Mouse (Mus musculus): ENCODE results near the gene Fsd1l. TPM values are rescaled to one million over a fixed set of nuclear protein-coding genes. Genes with fewer than 3 reads are reported as not detected.
"Not testable (repeated sequence)": the region's sequence is repeated elsewhere in the genome, so short reads cannot be mapped to it uniquely, and the experiment has no call there.

Gene Fsd1l
- polyA plus RNA-seq, 1 experiment from 2014 or later = 10.0 TPM

- H3K9me3 ChIP-seq (replicated peaks; ENCODE audit: control insufficient read depth, low read length) = no peaks in the 10 kb centered on the region
- H3K4me1 ChIP-seq (ENCODE audit: control insufficient read depth, insufficient read depth, low read length) = peaks cover 17% of the 10 kb centered on the region
- ATAC-seq (replicated peaks; ENCODE audit: extremely low read depth, insufficient read depth, low FRiP score) = peak; percentile 92
- no peaks in the 10 kb centered on the region for H3K27me3 ChIP-seq (ENCODE audit: control insufficient read depth, insufficient read depth, low read length)
- peak overlapping the region; percentile 73 for H3K27ac ChIP-seq (ENCODE audit: low read length)
- no peaks in the 10 kb centered on the region for H3K36me3 ChIP-seq (ENCODE audit: control insufficient read depth, insufficient read depth)
- peak overlapping the region; percentile 86 for H3K4me3 ChIP-seq (ENCODE audit: low read length)
- H3K4me2 ChIP-seq (ENCODE audit: low read depth, low read length) = peak overlapping the region; percentile 96
- H3K9ac ChIP-seq (ENCODE audit: low read length) = peak overlapping the region; percentile 91
- WGBS = 4% methylated on average over 58 of the region's 58 CpGs
These were observed 83.0 kb downstream of the Fsd1l start for GRCm38 (mm10) chr4:53714051-53714814.

- Histone ChIP-seq H3K9ac (ENCODE audit: low read length) (no peak overlapping the region), H3K27me3 (ENCODE audit: control insufficient read depth, insufficient read depth, low read length) (no peaks in the 10 kb centered on the region), H3K4me1 (ENCODE audit: control insufficient read depth, insufficient read depth, low read length) (peaks cover 17% of the 10 kb centered on the region), H3K4me3 (ENCODE audit: low read length) (no peak overlapping the region), H3K9me3 (replicated peaks; ENCODE audit: control insufficient read depth, low read length) (no peaks in the 10 kb centered on the region), H3K27ac (ENCODE audit: low read length) (no peak overlapping the region), H3K4me2 (ENCODE audit: low read depth, low read length) (no peak overlapping the region), H3K36me3 (ENCODE audit: control insufficient read depth, insufficient read depth) (no peaks in the 10 kb centered on the region)
- ATAC-seq (replicated peaks; ENCODE audit: extremely low read depth, insufficient read depth, low FRiP score) = no peak
These were observed 84.7 kb downstream of the Fsd1l start for GRCm38 (mm10) chr4:53715977-53716376.

- 54% methylated on average over 4 of the region's 4 CpGs for WGBS
- Histone ChIP-seq H3K9me3 (replicated peaks; ENCODE audit: control insufficient read depth, low read length) (no peaks in the 10 kb centered on the region), H3K27me3 (ENCODE audit: control insufficient read depth, insufficient read depth, low read length) (no peaks in the 10 kb centered on the region), H3K4me2 (ENCODE audit: low read depth, low read length) (no peak overlapping the region), H3K36me3 (ENCODE audit: control insufficient read depth, insufficient read depth) (no peaks in the 10 kb centered on the region), H3K27ac (ENCODE audit: low read length) (0 out of 2 replicates have a peak overlapping the region, but pooled peaks have one; percentile 3), H3K4me1 (ENCODE audit: control insufficient read depth, insufficient read depth, low read length) (peaks cover 17% of the 10 kb centered on the region), H3K9ac (ENCODE audit: low read length) (no peak overlapping the region), H3K4me3 (ENCODE audit: low read length) (no peak overlapping the region)
- ATAC-seq (replicated peaks; ENCODE audit: extremely low read depth, insufficient read depth, low FRiP score) = no peak
These were observed 86.3 kb downstream of the Fsd1l start for GRCm38 (mm10) chr4:53717546-53717945.

GRCm38 (mm10) chr4:53718261-53718660 lies 87.0 kb downstream of the Fsd1l start:
- Histone ChIP-seq H3K36me3 (ENCODE audit: control insufficient read depth, insufficient read depth) (no peaks in the 10 kb centered on the region), H3K27ac (ENCODE audit: low read length) (peak overlapping the region; percentile 44), H3K4me2 (ENCODE audit: low read depth, low read length) (no peak overlapping the region), H3K27me3 (ENCODE audit: control insufficient read depth, insufficient read depth, low read length) (no peaks in the 10 kb centered on the region), H3K9ac (ENCODE audit: low read length) (no peak overlapping the region), H3K4me3 (ENCODE audit: low read length) (no peak overlapping the region), H3K4me1 (ENCODE audit: control insufficient read depth, insufficient read depth, low read length) (peaks cover 17% of the 10 kb centered on the region), H3K9me3 (replicated peaks; ENCODE audit: control insufficient read depth, low read length) (no peaks in the 10 kb centered on the region)
- 60% methylated on average over 5 of the region's 5 CpGs for WGBS
- ATAC-seq (replicated peaks; ENCODE audit: extremely low read depth, insufficient read depth, low FRiP score) = no peak

- WGBS = 91% methylated on average over 4 of the region's 4 CpGs
- no peak for ATAC-seq (replicated peaks; ENCODE audit: extremely low read depth, insufficient read depth, low FRiP score)
- no peaks in the 10 kb centered on the region for H3K9me3 ChIP-seq (replicated peaks; ENCODE audit: control insufficient read depth, low read length)
These were observed 91.2 kb downstream of the Fsd1l start for GRCm38 (mm10) chr4:53722506-53722905.

GRCm38 (mm10) chr4:53726100-53726499 lies 94.8 kb downstream of the Fsd1l start:
- not testable (repeated sequence) for ATAC-seq (replicated peaks; ENCODE audit: extremely low read depth, insufficient read depth, low FRiP score); H3K27me3 ChIP-seq (ENCODE audit: control insufficient read depth, insufficient read depth, low read length); H3K4me2 ChIP-seq (ENCODE audit: low read depth, low read length); H3K4me3 ChIP-seq (ENCODE audit: low read length); H3K4me1 ChIP-seq (ENCODE audit: control insufficient read depth, insufficient read depth, low read length); H3K27ac ChIP-seq (ENCODE audit: low read length); H3K9me3 ChIP-seq (replicated peaks; ENCODE audit: control insufficient read depth, low read length); H3K9ac ChIP-seq (ENCODE audit: low read length)
- H3K36me3 ChIP-seq (ENCODE audit: control insufficient read depth, insufficient read depth) = peaks cover 14% of the 10 kb centered on the region
- 83% methylated on average over 2 of the region's 2 CpGs for WGBS

More at GRCm38 (mm10) chr4:53722506-53722905, 91.2 kb downstream of the Fsd1l start:
- Histone ChIP-seq H3K27me3 (ENCODE audit: control insufficient read depth, insufficient read depth, low read length) (no peaks in the 10 kb centered on the region), H3K27ac (ENCODE audit: low read length) (no peak overlapping the region), H3K36me3 (ENCODE audit: control insufficient read depth, insufficient read depth) (peaks cover 9% of the 10 kb centered on the region; the same call in 1 of the 2 replicates), H3K4me3 (ENCODE audit: low read length) (no peak overlapping the region), H3K4me2 (ENCODE audit: low read depth, low read length) (no peak overlapping the region), H3K4me1 (ENCODE audit: control insufficient read depth, insufficient read depth, low read length) (peaks cover 7% of the 10 kb centered on the region; the same call in 1 of the 2 replicates), H3K9ac (ENCODE audit: low read length) (no peak overlapping the region)

- Histone ChIP-seq H3K27ac (ENCODE audit: low read length) (no peak overlapping the region), H3K36me3 (ENCODE audit: control insufficient read depth, insufficient read depth) (peaks cover 17% of the 10 kb centered on the region), H3K4me3 (ENCODE audit: low read length) (no peak overlapping the region), H3K9ac (ENCODE audit: low read length) (no peak overlapping the region), H3K4me2 (ENCODE audit: low read depth, low read length) (no peak overlapping the region), H3K27me3 (ENCODE audit: control insufficient read depth, insufficient read depth, low read length) (no peaks in the 10 kb centered on the region), H3K4me1 (ENCODE audit: control insufficient read depth, insufficient read depth, low read length) (no peaks in the 10 kb centered on the region), H3K9me3 (replicated peaks; ENCODE audit: control insufficient read depth, low read length) (no peaks in the 10 kb centered on the region)
- ATAC-seq (replicated peaks; ENCODE audit: extremely low read depth, insufficient read depth, low FRiP score) = no peak
- 90% methylated on average over 1 of the region's 1 CpGs for WGBS
These were observed 96.8 kb downstream of the Fsd1l start for GRCm38 (mm10) chr4:53728121-53728520.

- no peak overlapping the region for H3K27ac ChIP-seq (ENCODE audit: low read length)
- H3K9me3 ChIP-seq (replicated peaks; ENCODE audit: control insufficient read depth, low read length) = no peaks in the 10 kb centered on the region
- WGBS = 37% methylated on average over 6 of the region's 6 CpGs
- no peak overlapping the region for H3K4me2 ChIP-seq (ENCODE audit: low read depth, low read length)
- no peak overlapping the region for H3K9ac ChIP-seq (ENCODE audit: low read length)
- H3K4me3 ChIP-seq (ENCODE audit: low read length) = no peak overlapping the region
- H3K36me3 ChIP-seq (ENCODE audit: control insufficient read depth, insufficient read depth) = peaks cover 17% of the 10 kb centered on the region; the same call in 1 of the 2 replicates
- no peaks in the 10 kb centered on the region for H3K4me1 ChIP-seq (ENCODE audit: control insufficient read depth, insufficient read depth, low read length)
- H3K27me3 ChIP-seq (ENCODE audit: control insufficient read depth, insufficient read depth, low read length) = no peaks in the 10 kb centered on the region
- no peak for ATAC-seq (replicated peaks; ENCODE audit: extremely low read depth, insufficient read depth, low FRiP score)
These were observed 107.8 kb downstream of the Fsd1l start for GRCm38 (mm10) chr4:53738956-53739616.

GRCm38 (mm10) chr4:53749831-53750230 lies 118.6 kb downstream of the Fsd1l start:
- Histone ChIP-seq H3K36me3 (ENCODE audit: control insufficient read depth, insufficient read depth) (peaks cover 10% of the 10 kb centered on the region), H3K4me1 (ENCODE audit: control insufficient read depth, insufficient read depth, low read length) (no peaks in the 10 kb centered on the region), H3K27ac (ENCODE audit: low read length) (no peak overlapping the region), H3K27me3 (ENCODE audit: control insufficient read depth, insufficient read depth, low read length) (no peaks in the 10 kb centered on the region), H3K9ac (ENCODE audit: low read length) (no peak overlapping the region), H3K4me3 (ENCODE audit: low read length) (no peak overlapping the region), H3K4me2 (ENCODE audit: low read depth, low read length) (no peak overlapping the region), H3K9me3 (replicated peaks; ENCODE audit: control insufficient read depth, low read length) (no peaks in the 10 kb centered on the region)
- ATAC-seq (replicated peaks; ENCODE audit: extremely low read depth, insufficient read depth, low FRiP score) = no peak

Measured in heart, embryonic 16.5 days (tissue).